Mouse (Mus musculus): ENCODE measurements around the gene Krtap4-7. TPM values are rescaled to one million over a fixed set of nuclear protein-coding genes. Genes with fewer than 3 reads are reported as not detected.

Krtap4-7 gene
- not detected in 2 replicates for polyA plus RNA-seq (2021; fragmentation: Nextera tagmentation)
- long read RNA-seq, experiment 1 = 0 reads
- long read RNA-seq, experiment 2 = 0 reads

GRCm38 (mm10) chr11:99643635-99644139, at the start of gene Krtap4-7:
Krtap4-7 (minus strand) TSS chr11:99644089.

GRCm38 (mm10) chr11:99690463-99690862, 46.6 kb upstream of the Krtap4-7 start, which contains the start of gene Gm14190:
Gm14190 (minus strand) TSS chr11:99690740.

DNA sequence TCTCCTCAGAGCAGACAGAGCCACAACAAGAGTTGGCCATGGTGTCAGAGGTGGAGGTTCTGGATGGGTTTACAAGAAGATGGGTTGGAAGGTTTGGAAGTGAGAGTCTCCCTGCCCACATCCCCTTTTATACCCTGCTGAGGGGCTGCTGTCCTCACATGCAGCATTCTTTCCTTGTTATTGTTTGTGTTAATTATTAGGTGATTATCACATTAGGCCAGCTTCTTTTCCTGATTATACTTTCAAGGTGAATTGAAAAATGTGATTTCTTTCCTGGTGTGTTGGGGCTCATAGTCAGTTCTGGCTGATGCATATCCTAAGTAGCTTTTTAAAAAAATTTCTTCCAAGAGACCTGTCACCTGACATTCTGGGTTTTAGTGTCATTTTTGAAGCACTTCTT, 22.0 kb upstream of the Krtap4-7 start, which contains the start of gene Krtap4-6:
TSS of gene Krtap4-6 (minus strand) at position 101 of the 400 bp plus-strand sequence.

GRCm38 (mm10) chr11:99658467-99659010, 14.7 kb upstream of the Krtap4-7 start, which contains the start of gene Gm11563:
Gm11563 (minus strand) TSS chr11:99658960.

GRCm38 (mm10) chr11:99650136-99650535, 6.2 kb upstream of the Krtap4-7 start, which contains the start of gene Gm11555:
Gm11555 (minus strand) TSS chr11:99650236.

GRCm38 (mm10) chr11:99634653-99635134, 9.2 kb downstream of the Krtap4-7 start, which contains the start of gene Krtap4-2:
Krtap4-2 (minus strand) TSS chr11:99635084.

DNA sequence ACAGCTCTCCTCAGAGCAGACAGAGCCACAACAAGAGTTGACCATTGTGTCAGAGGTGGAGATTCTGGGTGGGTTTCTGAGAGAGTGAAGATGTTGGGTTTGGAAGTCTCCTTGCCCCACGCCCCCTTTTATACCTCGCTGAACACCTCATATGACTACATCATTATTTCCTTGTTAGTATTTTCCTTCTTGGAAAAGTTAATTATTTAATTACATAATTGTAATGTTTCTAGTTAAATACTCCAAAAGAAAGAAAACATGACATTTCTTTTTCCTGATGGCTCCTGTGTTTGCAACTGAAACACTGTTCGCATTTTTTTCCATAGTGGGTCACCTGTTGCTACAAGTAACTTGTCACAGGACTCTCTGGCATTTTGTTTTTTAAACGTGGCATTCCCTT, 15.8 kb downstream of the Krtap4-7 start, which contains the start of gene Krtap4-1:
TSS of gene Krtap4-1 (minus strand) at position 101 of the 400 bp plus-strand sequence.

DNA sequence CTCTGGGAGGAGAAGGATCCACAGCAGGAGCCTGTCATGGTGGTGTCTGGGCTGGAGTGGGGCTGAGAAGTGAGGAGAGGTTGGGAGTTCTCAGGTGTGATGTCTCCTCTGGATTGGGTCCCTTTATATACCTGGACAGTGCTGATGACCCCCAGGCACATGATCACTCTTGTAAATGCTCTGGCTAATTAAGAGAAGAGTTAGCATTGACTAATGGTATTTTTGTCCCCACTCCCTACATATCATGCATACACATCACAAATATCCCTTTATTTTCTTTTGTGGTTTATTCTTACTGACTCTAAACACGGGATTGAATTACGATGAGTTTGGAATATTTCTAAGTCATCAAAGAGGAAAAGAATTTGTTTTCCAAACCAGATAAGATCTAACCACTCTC, 23.6 kb downstream of the Krtap4-7 start, which contains the start of gene Gm11562:
TSS of gene Gm11562 (minus strand) at position 101 of the 400 bp plus-strand sequence.

GRCm38 (mm10) chr11:99614796-99615363, 29.0 kb downstream of the Krtap4-7 start, which contains the start of gene Krtap2-4:
Krtap2-4 (minus strand) TSS chr11:99614846.

GRCm38 (mm10) chr11:99610089-99610488, 33.8 kb downstream of the Krtap4-7 start, which contains the start of gene Gm11937:
Gm11937 (minus strand) TSS chr11:99610189.

DNA sequence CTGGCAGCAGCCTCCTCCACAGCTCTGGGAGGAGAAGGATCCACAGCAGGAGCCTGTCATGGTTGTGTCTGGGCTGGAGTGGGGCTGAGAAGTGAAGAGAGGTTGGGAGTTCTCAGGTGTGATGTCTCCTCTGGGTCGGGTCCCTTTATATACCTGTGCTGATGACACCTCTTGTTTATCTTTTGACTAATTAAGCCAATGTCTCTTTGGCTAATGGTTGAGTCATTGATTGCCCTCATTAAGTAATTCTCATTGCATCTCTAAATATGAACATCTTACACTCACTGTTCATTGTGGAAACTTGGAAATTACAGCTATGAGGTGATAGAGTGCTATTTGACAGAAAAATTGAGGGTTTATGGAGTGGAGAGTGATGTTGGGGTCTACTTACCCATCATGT, 40.7 kb downstream of the Krtap4-7 start, which contains the start of gene Gm11938:
TSS of gene Gm11938 (minus strand) at position 101 of the 400 bp plus-strand sequence.

GRCm38 (mm10) chr11:99597742-99598141, 46.1 kb downstream of the Krtap4-7 start, which contains the start of gene Krtap9-3:
Krtap9-3 (minus strand) TSS chr11:99598105.

Other genes starting within 250 kb of the Krtap4-7 start
- gene Krt12, start 221.8 kb downstream of the Krtap4-7 start, polyA plus RNA-seq (2021; fragmentation: Nextera tagmentation) = 5.2 and 6.6 TPM in 2 replicates
- not detected in 2 replicates for gene Krt20, start 205.9 kb downstream of the Krtap4-7 start, polyA plus RNA-seq (2021; fragmentation: Nextera tagmentation)
- 0.97 TPM in 1 of 2 replicates, not detected in the other for gene Krt23, start 151.0 kb downstream of the Krtap4-7 start, polyA plus RNA-seq (2021; fragmentation: Nextera tagmentation)
- gene Krt39, start 122.8 kb downstream of the Krtap4-7 start, polyA plus RNA-seq (2021; fragmentation: Nextera tagmentation) = not detected in 2 replicates
- gene Krt40, start 100.9 kb downstream of the Krtap4-7 start, polyA plus RNA-seq (2021; fragmentation: Nextera tagmentation) = not detected in 2 replicates
- gene Krtap3-3, start 93.2 kb downstream of the Krtap4-7 start, polyA plus RNA-seq (2021; fragmentation: Nextera tagmentation) = not detected in 2 replicates
- gene Krtap3-2, start 87.2 kb downstream of the Krtap4-7 start, polyA plus RNA-seq (2021; fragmentation: Nextera tagmentation) = not detected in 2 replicates
- gene Gm11939, start 84.6 kb downstream of the Krtap4-7 start, polyA plus RNA-seq (2021; fragmentation: Nextera tagmentation) = not detected in 2 replicates
- not detected in 2 replicates for gene Krtap3-1, start 77.5 kb downstream of the Krtap4-7 start, polyA plus RNA-seq (2021; fragmentation: Nextera tagmentation)
- not detected in 2 replicates for gene Krtap1-5, start 63.1 kb downstream of the Krtap4-7 start, polyA plus RNA-seq (2021; fragmentation: Nextera tagmentation)
- not detected in 2 replicates for gene Krtap1-4, start 60.4 kb downstream of the Krtap4-7 start, polyA plus RNA-seq (2021; fragmentation: Nextera tagmentation)
- not detected in 2 replicates for gene Krtap1-3, start 52.8 kb downstream of the Krtap4-7 start, polyA plus RNA-seq (2021; fragmentation: Nextera tagmentation)
- not detected in 2 replicates for gene Krtap9-3, start 46.0 kb downstream of the Krtap4-7 start, polyA plus RNA-seq (2021; fragmentation: Nextera tagmentation)
- not detected in 2 replicates for gene Gm11938, start 40.8 kb downstream of the Krtap4-7 start, polyA plus RNA-seq (2021; fragmentation: Nextera tagmentation)
- not detected in 2 replicates for gene Gm11937, start 33.9 kb downstream of the Krtap4-7 start, polyA plus RNA-seq (2021; fragmentation: Nextera tagmentation)
- gene Krtap2-4, start 29.2 kb downstream of the Krtap4-7 start, polyA plus RNA-seq (2021; fragmentation: Nextera tagmentation) = not detected in 2 replicates
- gene Gm11562, start 23.7 kb downstream of the Krtap4-7 start, polyA plus RNA-seq (2021; fragmentation: Nextera tagmentation) = not detected in 2 replicates
- not detected in 2 replicates for gene Krtap4-1, start 15.9 kb downstream of the Krtap4-7 start, polyA plus RNA-seq (2021; fragmentation: Nextera tagmentation)
- not detected in 2 replicates for gene Krtap4-2, start 9.0 kb downstream of the Krtap4-7 start, polyA plus RNA-seq (2021; fragmentation: Nextera tagmentation)
- gene Gm11555, start 6.1 kb upstream of the Krtap4-7 start, polyA plus RNA-seq (2021; fragmentation: Nextera tagmentation) = not detected in 2 replicates
- not detected in 2 replicates for gene Gm11563, start 14.9 kb upstream of the Krtap4-7 start, polyA plus RNA-seq (2021; fragmentation: Nextera tagmentation)
- not detected in 2 replicates for gene Krtap4-6, start 21.9 kb upstream of the Krtap4-7 start, polyA plus RNA-seq (2021; fragmentation: Nextera tagmentation)
- gene Gm14190, start 46.7 kb upstream of the Krtap4-7 start, polyA plus RNA-seq (2021; fragmentation: Nextera tagmentation) = not detected in 2 replicates
- not detected in 2 replicates for gene Gm14180, start 90.2 kb upstream of the Krtap4-7 start, polyA plus RNA-seq (2021; fragmentation: Nextera tagmentation)
- gene Gm11595, start 128.8 kb upstream of the Krtap4-7 start, polyA plus RNA-seq (2021; fragmentation: Nextera tagmentation) = not detected in 2 replicates
- not detected in 2 replicates for gene Krtap4-8, start 136.6 kb upstream of the Krtap4-7 start, polyA plus RNA-seq (2021; fragmentation: Nextera tagmentation)
- gene Krtap4-9, start 141.1 kb upstream of the Krtap4-7 start, polyA plus RNA-seq (2021; fragmentation: Nextera tagmentation) = not detected in 2 replicates
- gene Gm11596, start 149.4 kb upstream of the Krtap4-7 start, polyA plus RNA-seq (2021; fragmentation: Nextera tagmentation) = not detected in 2 replicates
- gene Gm11569, start 154.8 kb upstream of the Krtap4-7 start, polyA plus RNA-seq (2021; fragmentation: Nextera tagmentation) = not detected in 2 replicates
- not detected in 2 replicates for gene Gm11554, start 160.4 kb upstream of the Krtap4-7 start, polyA plus RNA-seq (2021; fragmentation: Nextera tagmentation)
- not detected in 2 replicates for gene Krtap4-13, start 165.8 kb upstream of the Krtap4-7 start, polyA plus RNA-seq (2021; fragmentation: Nextera tagmentation)
- gene Gm11564, start 171.6 kb upstream of the Krtap4-7 start, polyA plus RNA-seq (2021; fragmentation: Nextera tagmentation) = not detected in 2 replicates
- not detected in 2 replicates for gene 2300003K06Rik, start 194.0 kb upstream of the Krtap4-7 start, polyA plus RNA-seq (2021; fragmentation: Nextera tagmentation)
- gene Krtap4-16, start 207.5 kb upstream of the Krtap4-7 start, polyA plus RNA-seq (2021; fragmentation: Nextera tagmentation) = not detected in 2 replicates
- not detected in 2 replicates for gene Gm11568, start 213.8 kb upstream of the Krtap4-7 start, polyA plus RNA-seq (2021; fragmentation: Nextera tagmentation)
- gene Gm11559, start 220.4 kb upstream of the Krtap4-7 start, polyA plus RNA-seq (2021; fragmentation: Nextera tagmentation) = not detected in 2 replicates
- not detected in 2 replicates for gene Krtap9-1, start 229.3 kb upstream of the Krtap4-7 start, polyA plus RNA-seq (2021; fragmentation: Nextera tagmentation)
- not detected in 2 replicates for gene Gm11567, start 235.1 kb upstream of the Krtap4-7 start, polyA plus RNA-seq (2021; fragmentation: Nextera tagmentation)